Mouse (Mus musculus) midbrain, embryonic 12.5 days (tissue): Measurements from ENCODE around the gene Cacna2d2. TPM values are rescaled to one million over a fixed set of nuclear protein-coding genes. Genes with fewer than 3 reads are reported as not detected.
A peak's percentile ranks its signal among the peaks of the same experiment; 100 is the strongest.

Experiments
- ATAC-seq: fragments of 200-750 bp; cut with Nextera tagmentation; 2 replicates; pipeline ENCODE4 v1.8.0; 2017; ENCODE audit warnings: low read depth, moderate TSS enrichment, moderate library complexity; ENCODE audit not compliant: low FRiP score
- H3K27ac ChIP-seq: fragments of 300-500 bp; sonication (generic); replicated peaks from 2 replicates; pipeline ENCODE4 v1.5.1; 2016; ENCODE audit warnings: mild to moderate bottlenecking
- H3K27me3 ChIP-seq: fragments of 300-500 bp; sonication (generic); 2 replicates; pipeline ENCODE4 v1.6.1; 2016; ENCODE audit warnings: mild to moderate bottlenecking
- H3K36me3 ChIP-seq: fragments of 300-500 bp; sonication (generic); 2 replicates; pipeline ENCODE4 v1.6.1; 2016
- H3K4me1 ChIP-seq: fragments of 300-500 bp; sonication (generic); 2 replicates; pipeline ENCODE4 v1.6.1; 2016
- H3K4me2 ChIP-seq: fragments of 300-500 bp; sonication (generic); replicated peaks from 2 replicates; pipeline ENCODE4 v1.6.1; 2016; ENCODE audit warnings: mild to moderate bottlenecking, moderate library complexity
- H3K4me3 ChIP-seq: fragments of 300-500 bp; sonication (generic); 2 replicates; pipeline ENCODE4 v1.5.1; 2016; ENCODE audit warnings: mild to moderate bottlenecking
- H3K9ac ChIP-seq: fragments of 300-500 bp; sonication (generic); replicated peaks from 2 replicates; pipeline ENCODE4 v1.6.1; 2016; ENCODE audit warnings: mild to moderate bottlenecking, moderate library complexity
- H3K9me3 ChIP-seq: fragments of 300-500 bp; sonication (generic); 2 replicates; pipeline ENCODE4 v1.6.1; 2016; ENCODE audit warnings: mild to moderate bottlenecking
- WGBS: fragments of 180-500 bp; shearing (Covaris S2); methylation state at CpG from one replicate; pipeline ENCODE4 v1.1.7; 2016; 5-methylcytosine and 5-hydroxymethylcytosine counted together
- polyA plus RNA-seq: library from polyadenylated mRNA; unstranded; fragments of >200 nt; fragmentation: Nextera tagmentation; extraction: Ambion mirVana; gene quantifications from 2 replicates; pipeline ENCODE4 v1.2.1, GENCODE M21; 2016

Gene Cacna2d2
- polyA plus RNA-seq, 1 experiment from 2014 or later, result 4.1 TPM

GRCm38 (mm10) chr9:107375451-107375850, 24.0 kb upstream of the Cacna2d2 start:
- H3K4me1 ChIP-seq, result peaks cover 19% of the 10 kb centered on the region
- no peak overlapping the region for H3K9ac ChIP-seq
- ATAC-seq, result no peak
- H3K4me3 ChIP-seq, result no peak overlapping the region
- no peak overlapping the region for H3K27ac ChIP-seq
- 17% methylated on average over 5 of the region's 5 CpGs for WGBS
- H3K27me3 ChIP-seq, result peaks cover 61% of the 10 kb centered on the region
- no peaks in the 10 kb centered on the region for H3K9me3 ChIP-seq
- no peak overlapping the region for H3K4me2 ChIP-seq
- no peaks in the 10 kb centered on the region for H3K36me3 ChIP-seq

GRCm38 (mm10) chr9:107377961-107378512, 21.4 kb upstream of the Cacna2d2 start:
- under 1% methylated on average over 35 of the region's 35 CpGs for WGBS
- peaks cover 87% of the 10 kb centered on the region for H3K27me3 ChIP-seq

GRCm38 (mm10) chr9:107381723-107382122, 17.7 kb upstream of the Cacna2d2 start:
- peaks cover 91% of the 10 kb centered on the region for H3K27me3 ChIP-seq

More at GRCm38 (mm10) chr9:107377961-107378512, 21.4 kb upstream of the Cacna2d2 start:
- H3K4me2 ChIP-seq, result peak overlapping the region; percentile 74
- H3K36me3 ChIP-seq, result no peaks in the 10 kb centered on the region
- H3K27ac ChIP-seq, result peak overlapping the region; percentile 46
- peak; percentile 80 for ATAC-seq
- peak overlapping the region; percentile 42 for H3K4me3 ChIP-seq
- no peaks in the 10 kb centered on the region for H3K9me3 ChIP-seq
- peak overlapping the region; percentile 49 for H3K9ac ChIP-seq
- peaks cover 19% of the 10 kb centered on the region for H3K4me1 ChIP-seq

GRCm38 (mm10) chr9:107384396-107384795, 15.0 kb upstream of the Cacna2d2 start:
- H3K9ac ChIP-seq, result no peak overlapping the region
- H3K27me3 ChIP-seq, result peaks cover 65% of the 10 kb centered on the region
- no peak overlapping the region for H3K4me3 ChIP-seq
- H3K4me2 ChIP-seq, result no peak overlapping the region
- H3K36me3 ChIP-seq, result no peaks in the 10 kb centered on the region
- peaks cover 7% of the 10 kb centered on the region; the same call in 1 of the 2 replicates for H3K4me1 ChIP-seq
- no peak overlapping the region for H3K27ac ChIP-seq
- WGBS, result 17% methylated on average over 3 of the region's 3 CpGs
- no peak for ATAC-seq
- H3K9me3 ChIP-seq, result no peaks in the 10 kb centered on the region

More at GRCm38 (mm10) chr9:107381723-107382122, 17.7 kb upstream of the Cacna2d2 start:
- no peak for ATAC-seq
- no peak overlapping the region for H3K4me3 ChIP-seq
- no peak overlapping the region for H3K27ac ChIP-seq
- no peak overlapping the region for H3K9ac ChIP-seq
- H3K36me3 ChIP-seq, result no peaks in the 10 kb centered on the region
- no peak overlapping the region for H3K4me2 ChIP-seq
- H3K4me1 ChIP-seq, result peaks cover 14% of the 10 kb centered on the region
- H3K9me3 ChIP-seq, result no peaks in the 10 kb centered on the region
- 8% methylated on average over 8 of the region's 8 CpGs for WGBS

GRCm38 (mm10) chr9:107386722-107387121, 12.7 kb upstream of the Cacna2d2 start:
- Histone ChIP-seq H3K9ac (no peak overlapping the region), H3K36me3 (no peaks in the 10 kb centered on the region), H3K4me3 (no peak overlapping the region), H3K4me2 (no peak overlapping the region), H3K4me1 (peaks cover 14% of the 10 kb centered on the region; the same call in 1 of the 2 replicates), H3K27ac (no peak overlapping the region), H3K27me3 (peaks cover 45% of the 10 kb centered on the region), H3K9me3 (no peaks in the 10 kb centered on the region)
- WGBS, result 53% methylated on average over 3 of the region's 3 CpGs
- no peak for ATAC-seq

- H3K9ac ChIP-seq, result no peak overlapping the region
- no peak overlapping the region for H3K27ac ChIP-seq
- peaks cover 14% of the 10 kb centered on the region; the same call in 1 of the 2 replicates for H3K4me1 ChIP-seq
- no peaks in the 10 kb centered on the region for H3K36me3 ChIP-seq
- H3K4me3 ChIP-seq, result no peak overlapping the region
- no peaks in the 10 kb centered on the region for H3K9me3 ChIP-seq
- WGBS, result 92% methylated on average over 3 of the region's 3 CpGs
- H3K4me2 ChIP-seq, result no peak overlapping the region
- H3K27me3 ChIP-seq, result peaks cover 35% of the 10 kb centered on the region
- ATAC-seq, result no peak
These were observed 11.7 kb upstream of the Cacna2d2 start for GRCm38 (mm10) chr9:107387708-107388107.

GRCm38 (mm10) chr9:107388263-107388662, 11.1 kb upstream of the Cacna2d2 start:
- 73% methylated on average over 2 of the region's 2 CpGs for WGBS
- Histone ChIP-seq H3K36me3 (no peaks in the 10 kb centered on the region), H3K27ac (no peak overlapping the region), H3K27me3 (peaks cover 30% of the 10 kb centered on the region), H3K4me1 (peaks cover 14% of the 10 kb centered on the region; the same call in 1 of the 2 replicates), H3K4me2 (no peak overlapping the region), H3K9ac (no peak overlapping the region), H3K9me3 (no peaks in the 10 kb centered on the region), H3K4me3 (no peak overlapping the region)
- no peak for ATAC-seq

GRCm38 (mm10) chr9:107396397-107396796, 3.0 kb upstream of the Cacna2d2 start:
- H3K36me3 ChIP-seq, result no peaks in the 10 kb centered on the region
- H3K4me2 ChIP-seq, result no peak overlapping the region
- no peaks in the 10 kb centered on the region for H3K9me3 ChIP-seq
- H3K4me1 ChIP-seq, result peaks cover 18% of the 10 kb centered on the region
- H3K27ac ChIP-seq, result no peak overlapping the region
- no peak overlapping the region for H3K9ac ChIP-seq
- H3K27me3 ChIP-seq, result peaks cover 54% of the 10 kb centered on the region
- no peak for ATAC-seq
- WGBS, result 37% methylated on average over 4 of the region's 4 CpGs
- no peak overlapping the region for H3K4me3 ChIP-seq

- Histone ChIP-seq H3K36me3 (no peaks in the 10 kb centered on the region), H3K4me3 (peak overlapping the region; percentile 85), H3K4me2 (peak overlapping the region; percentile 92), H3K27me3 (peaks cover 74% of the 10 kb centered on the region), H3K27ac (0 out of 2 replicates have a peak overlapping the region, but pooled peaks have one; percentile 78), H3K9me3 (no peaks in the 10 kb centered on the region), H3K9ac (0 out of 2 replicates have a peak overlapping the region, but pooled peaks have one; percentile 89), H3K4me1 (peaks cover 38% of the 10 kb centered on the region)
- 23% methylated on average over 11 of the region's 11 CpGs for WGBS
- ATAC-seq, result no peak
These were observed 444 bp upstream of the Cacna2d2 start for GRCm38 (mm10) chr9:107398968-107399367.

- Histone ChIP-seq H3K4me2 (peak overlapping the region; percentile 92), H3K9me3 (no peaks in the 10 kb centered on the region), H3K4me3 (peak overlapping the region; percentile 85), H3K27me3 (peaks cover 74% of the 10 kb centered on the region), H3K27ac (peak overlapping the region; percentile 78), H3K4me1 (peaks cover 38% of the 10 kb centered on the region), H3K9ac (peak overlapping the region; percentile 89), H3K36me3 (no peaks in the 10 kb centered on the region)
- peak; percentile 55 for ATAC-seq
- WGBS, result under 1% methylated on average over 39 of the region's 45 CpGs
These were observed 674 bp downstream of the Cacna2d2 start for GRCm38 (mm10) chr9:107400060-107400511.

GRCm38 (mm10) chr9:107400666-107401285, 1.4 kb downstream of the Cacna2d2 start:
- Histone ChIP-seq H3K4me1 (peaks cover 38% of the 10 kb centered on the region), H3K4me2 (peak overlapping the region; percentile 92), H3K27me3 (peaks cover 73% of the 10 kb centered on the region), H3K27ac (no peak overlapping the region), H3K9me3 (no peaks in the 10 kb centered on the region), H3K4me3 (peak overlapping the region; percentile 85), H3K36me3 (no peaks in the 10 kb centered on the region), H3K9ac (peak overlapping the region; percentile 89)
- ATAC-seq, result no peak
- 22% methylated on average over 13 of the region's 13 CpGs for WGBS

GRCm38 (mm10) chr9:107403116-107403515, 3.7 kb downstream of the Cacna2d2 start:
- Histone ChIP-seq H3K9me3 (no peaks in the 10 kb centered on the region), H3K27me3 (peaks cover 50% of the 10 kb centered on the region), H3K4me2 (peak overlapping the region; percentile 92), H3K4me3 (no peak overlapping the region), H3K4me1 (peaks cover 43% of the 10 kb centered on the region), H3K9ac (no peak overlapping the region), H3K27ac (no peak overlapping the region), H3K36me3 (no peaks in the 10 kb centered on the region)
- WGBS, result 60% methylated on average over 7 of the region's 7 CpGs
- no peak for ATAC-seq
